9 mouse cellular contexts compared by ENCODE assay signal in the genomic region with DNA sequence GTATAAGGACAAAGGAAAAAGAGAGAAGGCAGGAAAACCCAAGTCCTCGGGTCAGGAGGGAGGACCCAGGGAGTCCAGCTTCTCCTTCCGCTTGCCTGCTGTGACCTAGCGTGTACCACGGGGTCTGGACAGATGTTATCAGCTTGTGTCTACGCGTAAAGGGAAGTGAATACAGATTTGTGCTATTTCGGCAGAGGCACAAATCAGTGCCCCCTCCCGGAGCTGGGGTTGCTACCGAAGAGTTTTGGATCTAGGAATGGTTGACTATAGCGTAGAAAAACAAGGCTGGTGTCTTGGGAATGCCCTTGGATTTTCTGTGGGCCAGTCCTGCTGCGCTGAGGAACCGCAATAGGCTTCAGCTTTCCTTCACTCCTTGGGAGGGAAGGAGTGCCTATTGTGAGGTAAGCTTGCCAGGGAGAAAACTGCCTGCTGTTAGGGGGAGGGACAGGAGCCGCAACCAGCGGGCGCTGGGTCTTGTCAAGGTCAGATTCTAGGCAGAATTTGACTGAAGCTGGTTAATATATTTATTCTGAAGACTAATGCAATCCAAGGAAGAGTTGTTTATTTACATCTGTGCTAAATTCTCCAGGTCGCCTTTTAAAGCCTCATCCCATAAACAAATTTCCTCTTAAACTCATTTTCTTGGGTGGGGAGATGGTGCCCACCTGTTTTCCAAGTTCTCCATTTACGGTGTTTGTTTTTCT. TPM values are rescaled to one million over a fixed set of nuclear protein-coding genes. Genes with fewer than 3 reads are reported as not detected.
A peak's percentile ranks its signal among the peaks of the same experiment; 100 is the strongest.
DNase-seq lines count a peak whose midpoint lies in the region; ATAC-seq and TF ChIP-seq lines count a peak whose summit lies in the region.
"Had no signal": no experiment of that assay in that cellular context is flagged by ENCODE, and none has a peak within 500 bp of the region (broad histone marks: within the 10 kb centered on the region; RNA-seq: fewer than 3 reads in every experiment).

No protein-coding gene starts in this region.

- peaks cover 4% of the 10 kb centered on the region; the same call in 1 of the 2 replicates for H3K4me1 ChIP-seq in spleen, adult 2 months (ENCODE audit: control insufficient read depth, insufficient read depth, insufficient read length)
- H3K4me1 ChIP-seq in embryonic facial prominence, embryonic 10.5 days: peaks cover 33% of the 10 kb centered on the region
- H3K4me1 ChIP-seq in kidney, adult 2 months (ENCODE audit: control insufficient read depth, insufficient read depth, low read length): no peaks in the 10 kb centered on the region
- H3K4me1 ChIP-seq in liver, embryonic 12.5 days: no peaks in the 10 kb centered on the region
- 0 out of 2 replicates have a peak, but pooled peaks cover 4% of the 10 kb centered on the region for H3K4me1 ChIP-seq in stomach, embryonic 16.5 days (ENCODE audit: control insufficient read depth, insufficient read depth, low read length)

- H3K4me2 ChIP-seq in liver, embryonic 12.5 days: peak overlapping the region; percentile 45
- H3K4me2 ChIP-seq in stomach, embryonic 16.5 days (ENCODE audit: low read depth, low read length): peak overlapping the region; percentile 54

- 8% methylated on average over 17 of the region's 17 CpGs for WGBS in spleen, adult 2 months
- 3% methylated on average over 17 of the region's 17 CpGs for WGBS in embryonic facial prominence, embryonic 10.5 days
- WGBS in kidney, adult 2 months: 5% methylated on average over 17 of the region's 17 CpGs
- 4% methylated on average over 17 of the region's 17 CpGs for WGBS in liver, embryonic 12.5 days (ENCODE audit: insufficient replicate concordance)
- WGBS in stomach, embryonic 16.5 days: 3% methylated on average over 17 of the region's 17 CpGs

- TF ChIP-seq CTCF in spleen, adult 2 months (IDR thresholded peaks at IDR 0.05; ENCODE audit: extremely low read depth, insufficient read depth, insufficient read length, insufficient replicate concordance): no peak
- no peak for TF ChIP-seq CTCF in kidney, adult 2 months (conservative IDR thresholded peaks at IDR 0.05; ENCODE audit: insufficient read depth, insufficient read length, low read depth, low read length)

- H3K4me3 ChIP-seq in spleen, adult 2 months (ENCODE audit: extremely low read depth, insufficient read depth, insufficient read length): peak overlapping the region; percentile 30; the same call in 1 of the 2 replicates
- H3K4me3 ChIP-seq in embryonic facial prominence, embryonic 10.5 days: peak overlapping the region; percentile 45
- peak overlapping the region; percentile 49 for H3K4me3 ChIP-seq in kidney, adult 2 months (ENCODE audit: insufficient read depth, low read depth, low read length)
- peak overlapping the region; percentile 20 for H3K4me3 ChIP-seq in liver, embryonic 12.5 days
- H3K4me3 ChIP-seq in stomach, embryonic 16.5 days (replicated peaks; ENCODE audit: low read length): peak overlapping the region; percentile 39

- peak; percentile 40; the same call in 1 of the 2 replicates for ATAC-seq in liver, embryonic 12.5 days
- peak; percentile 81 for ATAC-seq in stomach, embryonic 16.5 days (ENCODE audit: insufficient read depth, low FRiP score)
- ATAC-seq: Patski had no signal

- H3K27ac ChIP-seq in spleen, adult 2 months (ENCODE audit: insufficient read depth, low read length): peak overlapping the region; percentile 25; the same call in 1 of the 2 replicates
- H3K27ac ChIP-seq in embryonic facial prominence, embryonic 10.5 days (replicated peaks): peak overlapping the region; percentile 82
- peak overlapping the region; percentile 43; the same call in 1 of the 2 replicates for H3K27ac ChIP-seq in kidney, adult 2 months (ENCODE audit: insufficient read depth, low read depth, low read length)
- no peak overlapping the region for H3K27ac ChIP-seq in liver, embryonic 12.5 days
- peak overlapping the region; percentile 17 for H3K27ac ChIP-seq in stomach, embryonic 16.5 days (ENCODE audit: low read length)

- no peaks in the 10 kb centered on the region for H3K9me3 ChIP-seq in embryonic facial prominence, embryonic 10.5 days
- no peaks in the 10 kb centered on the region for H3K9me3 ChIP-seq in liver, embryonic 12.5 days (replicated peaks)
- H3K9me3 ChIP-seq in stomach, embryonic 16.5 days (replicated peaks; ENCODE audit: control insufficient read depth, low read length): no peaks in the 10 kb centered on the region

- no peak overlapping the region for H3K9ac ChIP-seq in liver, embryonic 12.5 days
- H3K9ac ChIP-seq in stomach, embryonic 16.5 days (ENCODE audit: low read length): peak overlapping the region; percentile 48

- H3K36me3 ChIP-seq in spleen, adult 2 months (ENCODE audit: control insufficient read depth, insufficient read depth, low read length): no peaks in the 10 kb centered on the region
- peaks cover 29% of the 10 kb centered on the region for H3K36me3 ChIP-seq in embryonic facial prominence, embryonic 10.5 days (replicated peaks)
- no peaks in the 10 kb centered on the region for H3K36me3 ChIP-seq in kidney, adult 2 months (ENCODE audit: control insufficient read depth, insufficient read depth, low read length)
- no peaks in the 10 kb centered on the region for H3K36me3 ChIP-seq in liver, embryonic 12.5 days
- no peaks in the 10 kb centered on the region for H3K36me3 ChIP-seq in stomach, embryonic 16.5 days (ENCODE audit: control insufficient read depth, insufficient read depth, low read length)

- H3K27me3 ChIP-seq in spleen, adult 2 months (ENCODE audit: control insufficient read depth, insufficient read depth, low read length): no peaks in the 10 kb centered on the region
- no peaks in the 10 kb centered on the region for H3K27me3 ChIP-seq in embryonic facial prominence, embryonic 10.5 days (replicated peaks; ENCODE audit: low read depth, poor library complexity, severe bottlenecking)
- H3K27me3 ChIP-seq in kidney, adult 2 months (replicated peaks; ENCODE audit: control insufficient read depth, insufficient read depth, low read length): no peaks in the 10 kb centered on the region
- no peaks in the 10 kb centered on the region; the same call in 1 of the 2 replicates for H3K27me3 ChIP-seq in liver, embryonic 12.5 days (replicated peaks)
- no peaks in the 10 kb centered on the region for H3K27me3 ChIP-seq in stomach, embryonic 16.5 days (ENCODE audit: control insufficient read depth, insufficient read depth, low read length)

- peak in 1 of 2 experiments; percentile 15 for DNase-seq in spleen, adult 2 months (ENCODE audit: low read depth in 1 of 2, low spot score in 2 of 2)
- no peak for DNase-seq in spleen, adult 12 weeks (ENCODE audit: low spot score)
- DNase-seq in embryonic facial prominence, embryonic 10.5 days (ENCODE audit: low spot score): peak; percentile 67
- DNase-seq in heart, adult 9 months (ENCODE audit: low spot score in 2 of 2): peak; percentile 63 to 77
- DNase-seq in kidney, adult 2 months: peak; percentile 64
- peak; percentile 4 to 12 for DNase-seq in monocyte, adult 2 months (ENCODE audit: low read depth in 1 of 2, low spot score in 2 of 2)

- no peak for TF ChIP-seq POLR2A in spleen, adult 2 months (IDR thresholded peaks at IDR 0.05; ENCODE audit: low read depth, low read length)
- TF ChIP-seq POLR2A in kidney, adult 2 months (IDR thresholded peaks at IDR 0.05; ENCODE audit: low read depth, low read length): no peak

RNA-seq across cellular contexts. Expression of gene Lix1, which starts 46.4 kb away (rescaled TPM):
- 0.12 TPM in 2 replicates for polyA plus RNA-seq in spleen, adult 2 months (2012; rRNA removed)
- polyA plus RNA-seq in embryonic facial prominence, embryonic 10.5 days (2016; fragmentation: Nextera tagmentation; extraction: Ambion mirVana): 74.4 and 83.9 TPM in 2 replicates
- polyA plus RNA-seq in kidney, adult 2 months (2012; rRNA removed): 0.94 and 1.0 TPM in 2 replicates
- polyA plus RNA-seq in liver, embryonic 12.5 days (2016; fragmentation: Nextera tagmentation; extraction: Ambion mirVana): 0.49 and 0.60 TPM in 2 replicates
- 4.9 and 5.9 TPM in 2 replicates for polyA plus RNA-seq in stomach, embryonic 16.5 days (2015; fragmentation: Nextera tagmentation; extraction: Ambion mirVana)
- polyA plus RNA-seq: Patski had no signal

Comparison
In these comparisons a context has a peak if more than half of its experiments do, and no peak if none do; other contexts are left out.
1. RNA of gene Lix1, which starts 46.4 kb away (polyA plus RNA-seq): 74.4 to 83.9 TPM in embryonic facial prominence, embryonic 10.5 days; 4.9 to 5.9 TPM in stomach, embryonic 16.5 days, 0.94 to 1.0 TPM in kidney, adult 2 months, 0.49 to 0.60 TPM in liver, embryonic 12.5 days and 0.12 TPM in spleen, adult 2 months; every median in the first group is over 10 times any median in the second.
2. Peak in every context shown above with its lines, with median percentiles within 50 percentile points of each other: H3K4me3 ChIP-seq.